Mouse (Mus musculus) duodenum, adult 2 months (tissue): ENCODE results near the gene Gng10. TPM values are rescaled to one million over a fixed set of nuclear protein-coding genes. Genes with fewer than 3 reads are reported as not detected.

Experiments used
- polyA plus RNA-seq: library from polyadenylated mRNA; depleted of rRNA; stranded (reverse); fragments of >200 nt; gene quantifications from 2 replicates; pipeline ENCODE4 v1.2.3, GENCODE M21; 2012; ENCODE audit warnings: low replicate concordance; rRNA removed

The Gng10 gene
- 5.7 and 14.0 TPM in 2 replicates for polyA plus RNA-seq

DNA sequence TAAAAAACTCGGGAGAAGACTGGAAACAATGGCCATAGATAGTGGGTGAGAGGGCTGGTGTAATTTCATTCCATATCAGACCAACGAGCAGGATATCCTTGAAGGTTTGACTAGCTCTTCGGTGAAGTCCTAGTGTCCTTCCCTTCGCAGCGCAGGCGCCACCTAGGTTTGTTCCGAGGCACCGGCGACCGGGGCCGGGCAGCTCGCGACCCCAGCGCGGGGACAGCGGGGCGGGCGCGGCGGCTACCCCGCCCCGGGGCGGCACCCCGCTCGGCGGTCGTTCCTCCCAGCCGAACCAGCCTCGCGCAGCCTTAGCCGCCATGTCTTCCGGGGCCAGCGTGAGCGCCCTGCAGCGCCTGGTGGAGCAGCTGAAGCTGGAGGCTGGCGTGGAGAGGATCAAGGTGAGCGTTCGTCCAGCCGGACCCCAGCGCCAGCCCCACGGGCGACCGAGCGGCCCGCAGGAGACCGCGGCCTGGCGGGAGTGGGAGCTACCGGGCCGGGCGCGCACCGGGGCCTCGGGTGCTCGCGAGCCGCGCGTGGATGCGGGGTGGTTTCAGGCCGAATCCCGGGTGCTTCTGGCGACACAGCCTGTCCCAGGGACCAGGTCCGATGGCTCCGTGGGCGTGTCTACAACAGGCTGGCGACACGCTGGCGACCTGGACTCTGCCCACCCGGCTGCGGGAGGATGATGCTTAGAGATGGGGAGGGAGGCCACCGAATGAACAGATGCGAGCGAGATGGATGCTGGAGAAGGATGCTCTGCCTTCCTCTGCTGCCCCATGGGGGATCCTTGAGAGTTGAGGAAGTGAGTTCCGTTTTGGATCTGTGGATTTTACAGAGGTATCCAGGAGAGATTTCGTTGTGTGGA, at the start of gene Gng10:
Gng10 (plus strand) TSS at position 171 of the 868 bp plus-strand sequence.

GRCm38 (mm10) chr4:58986540-58987190, 48.2 kb upstream of the Gng10 start, which contains the start of gene Ptgr1:
Gene Ptgr1 (minus strand): TSS chr4:58987119.

DNA sequence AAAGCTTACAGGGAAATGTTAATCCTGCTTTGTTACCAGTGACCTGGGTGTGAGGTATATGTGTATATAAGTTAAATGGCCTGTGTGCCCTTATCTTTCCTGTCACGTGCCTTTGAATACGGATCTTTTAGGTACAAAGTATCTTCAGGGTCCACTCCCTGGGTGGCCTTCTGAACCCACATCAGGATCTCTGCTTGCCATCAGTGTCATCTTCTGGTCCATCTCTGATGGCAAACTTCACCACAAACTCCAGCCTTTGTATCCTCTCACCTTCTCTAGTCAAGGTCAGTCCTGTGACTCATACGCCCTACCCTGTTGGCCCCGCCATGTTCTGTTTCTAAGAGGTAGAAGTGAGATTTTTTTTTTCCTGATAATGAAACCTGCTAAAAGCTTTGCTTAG, 40.1 kb upstream of the Gng10 start, which contains the start of gene Dnajc25:
Dnajc25 (plus strand) TSS at position 301 of the 400 bp plus-strand sequence.

DNA sequence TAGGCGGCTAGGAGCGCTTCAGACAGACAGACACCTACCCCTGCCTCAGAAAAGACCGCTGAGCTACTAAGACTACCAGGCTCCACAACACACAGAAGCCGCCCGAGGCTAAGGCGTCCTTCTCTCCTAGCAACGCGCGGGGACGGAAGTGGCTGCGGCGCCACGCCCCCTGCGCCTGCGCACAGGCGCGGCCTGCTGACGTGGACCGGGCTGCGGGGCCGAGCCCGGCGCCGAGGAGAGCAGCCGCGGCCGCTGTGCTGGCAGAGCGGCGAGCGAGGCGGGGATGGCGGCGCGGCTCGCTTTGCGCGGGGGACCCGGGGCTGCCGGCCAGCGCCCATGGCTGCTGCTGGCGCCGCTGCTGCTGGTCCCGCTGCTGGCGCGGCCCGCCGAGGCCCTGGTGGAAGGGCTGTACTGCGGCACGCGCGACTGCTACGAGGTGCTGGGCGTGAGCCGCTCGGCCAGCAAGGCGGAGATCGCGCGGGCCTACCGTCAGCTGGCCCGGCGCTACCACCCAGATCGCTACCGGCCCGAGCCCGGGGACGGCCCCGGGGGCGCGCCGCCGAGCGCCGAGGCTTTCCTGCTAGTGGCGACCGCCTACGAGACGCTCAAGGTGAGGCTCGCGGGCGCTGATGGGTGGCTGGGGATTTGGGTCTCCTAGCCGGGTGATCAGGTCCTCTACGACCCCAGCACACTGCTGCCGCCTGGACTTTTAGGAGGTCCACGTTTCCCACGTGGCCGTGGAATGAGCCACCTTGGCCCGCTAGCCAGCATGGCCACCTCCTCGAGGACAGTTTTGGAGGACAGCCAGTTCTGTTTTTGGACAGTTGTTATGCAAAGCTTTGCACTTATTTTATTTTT, 31.7 kb upstream of the Gng10 start, which contains the start of gene Gm20503:
Gm20503 (plus strand) TSS at position 263 of the 858 bp plus-strand sequence.

Other genes starting within 250 kb of the Gng10 start
- gene Olfr267, start 247.4 kb upstream of the Gng10 start, polyA plus RNA-seq, result 0.04 TPM in 1 of 2 replicates, not detected in the other
- gene Ecpas, start 122.3 kb upstream of the Gng10 start, polyA plus RNA-seq, result 26.9 and 30.1 TPM in 2 replicates
- gene Zkscan16, start 91.5 kb upstream of the Gng10 start, polyA plus RNA-seq, result not detected in 2 replicates
- 12.7 and 12.9 TPM in 2 replicates for gene Ptgr1, start 48.0 kb upstream of the Gng10 start, polyA plus RNA-seq
- 3.5 and 4.2 TPM in 2 replicates for gene Dnajc25, start 40.0 kb upstream of the Gng10 start, polyA plus RNA-seq
- gene Gm20503, start 31.9 kb upstream of the Gng10 start, polyA plus RNA-seq, result 3.7 TPM in 1 of 2 replicates, not detected in the other
- gene AI481877, start 103.9 kb downstream of the Gng10 start, polyA plus RNA-seq, result not detected in 2 replicates
- gene Ugcg, start 154.2 kb downstream of the Gng10 start, polyA plus RNA-seq, result 26.4 and 37.0 TPM in 2 replicates